Mouse (Mus musculus) kidney, adult 18-20 months (tissue): ENCODE data around the gene Actl9.

Source experiments
- DNase-seq: peaks from one replicate; pipeline ENCODE4 v3.0.0; 2021

The Actl9 gene

DNA sequence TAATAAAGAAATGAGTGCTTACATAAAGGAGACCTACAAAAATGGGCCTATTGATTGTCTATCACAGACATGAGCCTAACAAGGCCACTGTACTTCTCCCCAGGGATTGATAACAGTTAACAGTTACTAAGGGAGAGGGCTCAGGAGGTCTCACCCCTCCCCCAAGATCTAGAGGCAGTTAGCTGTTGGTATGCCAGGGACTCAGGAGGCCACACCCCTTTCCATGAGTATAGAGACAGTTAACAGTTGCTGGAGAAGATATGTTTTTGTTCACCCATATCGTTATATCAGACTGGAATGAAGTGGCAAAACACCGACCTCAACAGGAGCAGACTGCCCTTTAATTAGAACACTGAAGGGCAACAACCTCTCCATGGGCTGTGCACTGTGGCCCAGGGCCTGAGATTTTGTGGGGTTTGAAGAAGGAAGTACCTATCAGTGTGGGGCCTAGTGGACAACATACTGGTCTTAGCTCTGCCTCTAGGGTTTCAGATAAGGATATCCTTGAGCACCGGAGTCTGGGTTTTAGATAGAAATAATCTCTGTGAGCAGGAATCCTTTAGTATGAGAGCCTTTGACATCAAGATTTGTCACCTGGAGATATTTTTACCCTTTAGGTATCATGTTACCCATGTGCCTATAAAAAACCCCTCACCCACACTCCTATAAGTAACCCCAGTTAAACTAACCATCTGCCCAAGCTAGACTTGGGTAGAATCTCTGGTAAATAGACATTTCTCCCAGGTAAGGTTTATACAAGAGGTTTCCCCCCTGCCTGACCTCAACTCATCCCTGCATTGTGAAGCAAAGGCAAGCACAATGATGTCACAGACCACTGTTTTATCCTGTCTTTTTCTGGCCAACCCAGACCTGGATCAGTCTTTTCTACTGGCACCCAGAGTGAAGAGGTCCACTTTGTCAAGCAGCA lies at the start of gene Actl9:
Actl9 (plus strand) TSS at position 878 of the 928 bp plus-strand sequence.
- DNase-seq, result no peak

DNA sequence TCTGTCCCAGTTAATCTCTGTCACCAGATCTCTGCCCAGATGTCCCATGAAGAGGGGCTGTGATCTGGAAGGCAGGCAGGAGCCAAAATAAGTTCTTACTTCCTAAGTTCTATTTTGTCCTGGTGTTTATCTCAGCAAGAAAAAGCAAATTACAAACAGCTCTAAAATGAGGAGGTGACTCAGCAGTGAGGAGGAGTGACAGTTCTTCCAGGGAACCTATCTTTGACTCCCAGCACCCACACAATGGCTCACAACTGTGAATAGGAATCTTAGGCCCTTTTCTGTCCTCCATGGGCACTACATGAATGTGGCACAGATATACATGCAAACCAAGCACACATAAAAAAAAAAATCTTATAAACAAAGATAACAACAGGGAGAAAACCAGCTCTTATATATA lies 47.0 kb upstream of the Actl9 start:
- no peak for DNase-seq

DNA sequence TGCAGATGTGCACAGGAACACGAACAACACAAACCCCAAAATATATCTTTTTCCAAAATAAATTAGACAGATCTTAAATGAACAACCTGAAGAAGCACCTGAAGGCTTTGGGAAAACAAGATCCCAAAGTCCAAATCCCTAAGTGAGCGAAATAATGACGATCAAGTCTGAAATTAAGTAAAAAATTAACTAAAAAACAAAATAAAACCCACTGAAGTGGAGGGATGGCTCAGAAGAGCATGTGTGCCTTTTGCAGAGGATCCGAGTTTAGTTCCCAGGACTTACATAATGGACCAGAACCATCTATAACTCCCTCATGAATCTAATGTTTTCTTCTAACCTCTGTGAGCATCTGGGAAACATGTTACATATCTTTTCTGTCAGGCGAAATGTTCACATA lies 40.4 kb upstream of the Actl9 start:
- DNase-seq, result no peak

DNA sequence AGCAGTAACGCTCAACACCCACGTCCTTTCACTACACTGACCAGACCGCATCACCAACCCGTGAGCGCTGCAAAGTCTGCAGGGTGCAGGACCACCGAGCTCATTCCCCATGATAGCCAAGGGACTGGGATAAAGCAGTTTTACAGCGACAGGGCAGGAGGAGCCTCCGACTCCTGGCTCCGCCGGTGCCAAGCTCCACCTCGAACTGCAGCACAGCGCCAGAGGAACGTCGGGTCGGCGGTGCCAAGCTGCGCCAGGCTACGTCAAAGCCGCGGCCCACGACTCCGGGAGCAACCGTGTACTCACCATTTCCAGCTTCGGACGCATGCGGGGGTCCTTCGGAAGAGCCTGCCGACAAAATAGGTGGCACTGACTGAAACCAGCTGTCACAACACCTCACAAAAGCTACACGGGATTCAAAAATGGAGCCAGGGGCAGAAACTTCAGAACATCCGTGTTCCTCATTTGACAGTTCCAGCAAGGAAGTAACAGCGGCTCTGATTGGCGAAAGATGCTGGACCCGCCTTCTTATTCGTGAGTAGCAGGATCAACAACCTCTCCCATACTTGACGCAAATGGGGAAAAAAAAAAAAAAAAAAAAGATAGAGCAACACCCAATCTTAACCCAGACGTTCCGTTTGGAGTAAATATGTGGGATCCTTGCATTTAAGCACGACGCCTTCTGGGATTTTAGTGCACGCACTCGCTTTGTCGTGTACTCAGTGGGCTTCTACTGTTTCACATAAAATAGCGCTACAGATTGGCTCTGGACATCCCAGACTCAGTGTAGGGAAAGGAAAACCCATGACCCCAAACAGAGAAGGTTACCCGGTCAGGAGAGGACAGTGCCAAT lies 38.3 kb upstream of the Actl9 start, which contains the start of gene Zfp101:
Zfp101 (minus strand) TSS at position 460 of the 853 bp plus-strand sequence.
- peak; percentile 90 for DNase-seq

DNA sequence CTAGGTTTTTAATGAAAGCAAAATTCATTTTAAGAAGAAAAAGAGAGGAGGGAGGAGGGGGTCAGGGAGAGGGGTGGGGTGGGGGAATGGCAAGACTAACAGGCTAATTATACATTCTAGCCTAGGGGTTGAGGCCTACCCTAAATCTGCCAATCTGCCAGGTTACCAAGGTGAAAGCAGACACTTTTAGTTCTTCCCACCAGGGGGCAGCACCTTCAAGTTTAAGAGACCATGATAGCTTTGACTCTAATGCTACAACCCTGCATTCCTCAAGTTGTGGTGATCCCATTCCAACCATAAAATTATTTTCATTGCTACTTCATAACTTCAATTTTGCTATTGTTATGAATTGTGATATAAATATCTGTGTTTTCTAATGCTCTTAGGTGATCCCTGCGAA lies 6.5 kb downstream of the Actl9 start:
- DNase-seq, result peak; percentile 79

DNA sequence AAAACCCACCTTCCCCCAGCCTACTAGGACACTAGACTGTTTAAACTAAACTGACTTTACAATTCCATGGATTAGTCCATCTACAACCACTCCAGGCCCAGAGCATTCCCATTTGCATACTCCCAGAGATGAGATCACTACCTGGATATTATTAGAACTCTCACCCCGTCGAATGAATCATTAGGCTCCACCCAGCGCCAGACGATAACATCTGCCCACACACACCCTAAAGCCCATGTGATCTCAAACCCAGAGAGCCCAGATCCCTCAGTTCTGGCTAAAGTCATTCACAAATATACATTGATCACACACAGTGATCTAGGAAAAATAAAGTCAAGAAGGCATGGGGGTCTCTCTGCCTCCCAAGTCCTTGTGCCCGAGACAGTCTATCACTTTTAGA lies 7.2 kb downstream of the Actl9 start:
- DNase-seq, result no peak

DNA sequence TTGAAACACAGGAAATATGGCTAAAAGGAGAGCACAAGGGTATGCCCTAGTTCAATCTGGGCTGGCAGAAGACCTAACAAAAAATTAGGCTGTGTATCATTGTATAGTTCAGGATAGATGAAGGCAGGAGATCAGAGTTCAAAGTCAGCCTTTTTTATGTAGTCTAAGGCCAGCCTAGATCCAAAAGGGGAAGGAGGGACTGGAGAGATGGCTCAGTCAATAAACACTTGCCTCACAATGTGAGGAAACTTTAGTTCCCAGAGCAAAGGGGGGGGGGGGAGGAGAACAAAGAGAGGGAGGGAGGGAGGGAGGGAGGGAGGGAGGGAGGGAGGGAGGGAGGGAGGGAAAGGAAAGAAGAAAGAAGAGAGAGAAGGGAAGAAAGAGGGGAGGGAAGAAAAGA lies 8.5 kb downstream of the Actl9 start:
- no peak for DNase-seq

DNA sequence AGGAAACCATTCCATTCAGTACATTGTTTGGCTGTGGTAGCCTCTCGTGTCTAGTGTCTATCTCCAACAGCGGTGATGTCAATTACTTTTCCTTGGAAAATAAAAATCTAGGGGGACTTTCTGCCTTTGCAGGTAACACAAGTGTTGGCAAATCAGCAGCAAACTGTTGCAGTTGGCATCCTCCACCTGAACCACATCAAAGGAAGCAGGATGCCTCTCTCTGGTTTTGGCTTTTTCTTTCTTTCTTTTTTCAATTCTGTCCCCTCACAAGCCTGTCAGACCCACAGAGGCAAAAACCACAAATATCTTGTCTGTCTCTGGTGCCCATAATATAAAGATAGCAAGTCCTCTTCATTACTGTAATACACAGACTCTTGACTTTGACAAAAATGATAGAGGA lies 23.9 kb downstream of the Actl9 start:
- DNase-seq, result no peak

DNA sequence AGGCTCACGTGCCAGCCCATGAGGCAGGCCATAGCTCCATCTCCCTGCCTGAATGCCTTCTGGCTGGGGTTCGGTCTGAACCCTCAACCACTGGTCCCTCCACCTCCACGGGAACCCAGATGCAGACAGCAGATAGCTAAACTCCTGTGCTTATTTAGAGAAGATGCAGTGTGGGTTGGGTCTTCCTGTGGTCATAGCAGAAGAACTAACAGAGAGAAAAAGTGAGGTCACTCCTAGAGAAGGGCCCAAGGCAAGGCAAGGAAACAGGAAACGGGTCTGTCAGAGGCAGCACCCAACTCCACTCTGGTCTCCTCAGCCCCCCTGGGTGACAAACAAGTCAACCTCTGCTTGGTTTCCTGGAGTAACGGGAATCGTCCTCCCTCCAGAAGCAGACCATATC lies 38.5 kb downstream of the Actl9 start:
- no peak for DNase-seq
